Mouse (Mus musculus) A20 (cell line): ENCODE data around the gene Sept12.

Source experiments
- DNase-seq: peaks from one replicate; pipeline ENCODE4 v3.0.0-alpha.2; 2011; ENCODE audit warnings: low read depth, low spot score

Gene Sept12

DNA sequence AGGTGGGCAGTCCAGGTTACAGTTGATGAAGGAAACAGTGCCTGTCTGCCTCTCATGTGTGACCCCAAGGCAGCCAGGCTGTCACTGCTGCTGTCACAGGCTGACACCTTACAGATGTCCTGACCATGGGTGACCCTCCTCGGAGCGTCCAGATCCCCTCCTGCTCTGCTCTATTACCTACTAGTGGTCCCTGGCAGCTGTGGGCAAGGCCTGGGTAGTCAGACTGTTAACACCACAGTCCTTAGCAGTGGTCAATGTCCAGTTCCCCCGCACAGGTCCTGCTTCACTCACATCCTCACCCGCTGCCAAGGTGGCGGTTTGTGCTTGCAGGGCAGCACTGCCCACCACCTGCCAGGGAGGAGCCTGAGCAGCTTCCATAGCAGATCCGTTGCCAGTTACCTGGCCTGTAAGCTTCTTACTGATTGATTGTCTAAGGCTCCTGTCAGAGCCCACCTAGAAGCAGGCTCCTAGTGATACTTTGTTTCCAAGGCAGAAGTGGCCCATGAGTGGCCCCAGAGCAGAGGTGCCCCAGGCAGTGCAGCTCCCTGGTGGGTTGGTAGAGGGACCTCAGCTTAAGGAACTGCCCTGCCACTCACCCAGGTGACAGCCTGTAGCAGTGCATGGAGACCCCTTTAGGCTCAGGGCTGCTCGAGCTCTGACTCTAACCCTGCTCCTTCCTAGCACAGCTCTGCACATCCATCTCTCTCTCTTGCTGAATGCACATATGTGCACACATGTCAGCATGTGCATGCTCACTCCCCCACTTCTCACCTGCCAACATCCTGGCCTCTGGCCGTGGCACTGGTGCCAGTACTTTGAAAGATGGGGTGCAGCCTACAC lies 60.1 kb downstream of the Sept12 start:
- no peak for DNase-seq
